Mouse (Mus musculus) MEL (cell line): Measurements from ENCODE around the gene Fcnb. TPM values are rescaled to one million over a fixed set of nuclear protein-coding genes. Genes with fewer than 3 reads are reported as not detected.

ENCODE experiments used
- DNase-seq: peaks from one replicate; pipeline ENCODE4 v3.0.0; 2011; ENCODE audit warnings: low read depth, low spot score
- H3K27ac ChIP-seq: 2 replicates; pipeline ENCODE4 v1.5.1; 2012; ENCODE audit warnings: low read depth, mild to moderate bottlenecking, control low read depth, low read length, moderate library complexity; ENCODE audit not compliant: control insufficient read depth
- H3K27me3 ChIP-seq, 2 experiments: fragments of 150-350 bp in 1 of 2; sonication (generic) in 1 of 2; 2 replicates each; pipeline ENCODE4 v1.6.1; 2012; ENCODE audit warnings: low read length in 2 of 2, mild to moderate bottlenecking in 2 of 2, improper control_type of control experiment in 1 of 2, moderate library complexity in 1 of 2; ENCODE audit not compliant: insufficient read depth in 2 of 2, control insufficient read depth in 1 of 2
- H3K36me3 ChIP-seq, 2 experiments: 2 replicates each; pipeline ENCODE4 v1.6.1; 2012 to 2014; ENCODE audit warnings: low read length in 2 of 2, improper control_type of control experiment in 1 of 2, inconsistent platforms in 1 of 2, mild to moderate bottlenecking in 1 of 2; ENCODE audit not compliant: insufficient read depth in 2 of 2, control insufficient read depth in 1 of 2
- H3K4me1 ChIP-seq, 2 experiments: fragments of 150-350 bp in 1 of 2; sonication (generic) in 1 of 2; 2 replicates each; pipeline ENCODE4 v1.6.1; 2012; ENCODE audit warnings: low read length in 2 of 2, improper control_type of control experiment in 1 of 2, mild to moderate bottlenecking in 1 of 2; ENCODE audit not compliant: insufficient read depth in 2 of 2, control insufficient read depth in 1 of 2
- H3K4me3 ChIP-seq, 2 experiments: fragments of 150-350 bp in 1 of 2; sonication (generic) in 1 of 2; 2 replicates each; pipeline ENCODE4 v1.5.1; 2012; ENCODE audit warnings: low read depth in 2 of 2, low read length in 2 of 2, mild to moderate bottlenecking in 2 of 2, moderate library complexity in 2 of 2, control low read depth in 1 of 2, improper control_type of control experiment in 1 of 2; ENCODE audit not compliant: control insufficient read depth in 1 of 2, insufficient read depth in 1 of 2
- H3K79me2 ChIP-seq: 2 replicates; pipeline ENCODE4 v1.6.1; 2012; ENCODE audit warnings: mild to moderate bottlenecking, low read length, moderate library complexity; ENCODE audit not compliant: control insufficient read depth, poor library complexity, insufficient read depth
- H3K9ac ChIP-seq: 2 replicates; pipeline ENCODE4 v1.6.1; 2012; ENCODE audit warnings: low read depth, mild to moderate bottlenecking, control low read depth, low read length, moderate library complexity; ENCODE audit not compliant: control insufficient read depth, poor library complexity, severe bottlenecking
- H3K9me3 ChIP-seq: fragments of 150-350 bp; sonication (generic); replicated peaks from 2 replicates; pipeline ENCODE4 v1.6.1; 2012; ENCODE audit warnings: mild to moderate bottlenecking, low read length, improper control_type of control experiment, moderate library complexity; ENCODE audit not compliant: insufficient read depth
- BHLHE40 ChIP-seq: IDR thresholded peaks from 2 replicates; pipeline ENCODE4 v1.6.1; 2012; ENCODE audit warnings: low read depth, mild to moderate bottlenecking, inconsistent platforms, low read length, improper control_type of control experiment, borderline replicate concordance
- CHD1 ChIP-seq: IDR thresholded peaks from 2 replicates; pipeline ENCODE4 v1.6.1; 2012; ENCODE audit warnings: low read depth, mild to moderate bottlenecking, inconsistent platforms, low read length, improper control_type of control experiment
- CHD2 ChIP-seq: IDR thresholded peaks from 2 replicates; pipeline ENCODE4 v1.6.1; 2011; ENCODE audit warnings: low read length, improper control_type of control experiment
- E2F4 ChIP-seq: IDR thresholded peaks from 2 replicates; pipeline ENCODE4 v1.6.1; 2011; ENCODE audit warnings: low read depth, low read length, improper control_type of control experiment, borderline replicate concordance
- ELF1 ChIP-seq: IDR thresholded peaks from 2 replicates; pipeline ENCODE4 v1.6.1; 2014; ENCODE audit warnings: low read depth, mild to moderate bottlenecking, inconsistent platforms, low read length, improper control_type of control experiment, moderate library complexity
- EP300 ChIP-seq, 2 experiments: IDR thresholded peaks; 2 replicates each; pipeline ENCODE4 v1.6.1; 2011; ENCODE audit warnings: improper control_type of control experiment in 2 of 2, low read length in 2 of 2, low read depth in 1 of 2, mild to moderate bottlenecking in 1 of 2
- ETS1 ChIP-seq: IDR thresholded peaks from 2 replicates; pipeline ENCODE4 v1.6.1; 2012; ENCODE audit warnings: low read depth, mild to moderate bottlenecking, inconsistent platforms, low read length, improper control_type of control experiment, moderate library complexity
- GABPA ChIP-seq: IDR thresholded peaks from 2 replicates; pipeline ENCODE4 v1.6.1; 2012; ENCODE audit warnings: low read depth, mild to moderate bottlenecking, inconsistent platforms, low read length, improper control_type of control experiment, moderate library complexity
- GATA1 ChIP-seq: IDR thresholded peaks from 2 replicates; pipeline ENCODE4 v1.6.1; 2011; ENCODE audit warnings: low read depth, low read length, improper control_type of control experiment
- HCFC1 ChIP-seq: IDR thresholded peaks from 2 replicates; pipeline ENCODE4 v1.6.1; 2012; ENCODE audit warnings: low read depth, mild to moderate bottlenecking, inconsistent platforms, low read length, improper control_type of control experiment, moderate library complexity
- JUND ChIP-seq: IDR thresholded peaks from 2 replicates; pipeline ENCODE4 v1.6.1; 2011; ENCODE audit warnings: low read depth, mild to moderate bottlenecking, improper control_type of control experiment, low read length
- KAT2A ChIP-seq: conservative IDR thresholded peaks from 2 replicates; pipeline ENCODE4 v1.6.1; 2012; ENCODE audit warnings: low read depth, low read length, improper control_type of control experiment, inconsistent platforms
- MAFK ChIP-seq: IDR thresholded peaks from 2 replicates; pipeline ENCODE4 v1.6.1; 2011; ENCODE audit warnings: low read depth, mild to moderate bottlenecking, low read length, improper control_type of control experiment, borderline replicate concordance
- MAX ChIP-seq: IDR thresholded peaks from 2 replicates; pipeline ENCODE4 v1.6.1; 2011; ENCODE audit warnings: low read length, improper control_type of control experiment
- MAZ ChIP-seq: IDR thresholded peaks from 2 replicates; pipeline ENCODE4 v1.6.1; 2012; ENCODE audit warnings: low read depth, mild to moderate bottlenecking, inconsistent platforms, low read length, improper control_type of control experiment
- MEF2A ChIP-seq: IDR thresholded peaks from 2 replicates; pipeline ENCODE4 v1.6.1; 2014; ENCODE audit warnings: low read depth, mild to moderate bottlenecking, inconsistent platforms, low read length, improper control_type of control experiment; ENCODE audit not compliant: poor library complexity, insufficient replicate concordance, severe bottlenecking; ENCODE audit errors: extremely low read depth
- MXI1 ChIP-seq: IDR thresholded peaks from 2 replicates; pipeline ENCODE4 v1.6.1; 2011; ENCODE audit warnings: mild to moderate bottlenecking, low read depth, low read length, improper control_type of control experiment
- MYB ChIP-seq: IDR thresholded peaks from 2 replicates; pipeline ENCODE4 v1.6.1; 2011; ENCODE audit warnings: mild to moderate bottlenecking, low read depth, low read length, improper control_type of control experiment
- MYC ChIP-seq: IDR thresholded peaks from 2 replicates; pipeline ENCODE4 v1.6.1; 2011; ENCODE audit warnings: low read depth, mild to moderate bottlenecking, low read length, improper control_type of control experiment, moderate library complexity
- NELFE ChIP-seq: IDR thresholded peaks from 2 replicates; pipeline ENCODE4 v1.6.1; 2011; ENCODE audit warnings: low read depth, low read length, improper control_type of control experiment
- NRF1 ChIP-seq: IDR thresholded peaks from 2 replicates; pipeline ENCODE4 v1.6.1; 2014; ENCODE audit warnings: low read depth, mild to moderate bottlenecking, inconsistent platforms, low read length, improper control_type of control experiment, moderate library complexity; ENCODE audit not compliant: poor library complexity, insufficient read depth, severe bottlenecking
- POLR2A ChIP-seq, 2 experiments: IDR thresholded peaks; 2 replicates each; pipeline ENCODE4 v1.6.1; 2011 to 2012; ENCODE audit warnings: low read length in 2 of 2, mild to moderate bottlenecking in 2 of 2, control low read depth in 1 of 2, improper control_type of control experiment in 1 of 2, low read depth in 1 of 2, moderate library complexity in 1 of 2; ENCODE audit not compliant: control insufficient read depth in 1 of 2, insufficient read depth in 1 of 2, poor library complexity in 1 of 2
- POLR2AphosphoS2 ChIP-seq: IDR thresholded peaks from 2 replicates; pipeline ENCODE4 v1.6.1; 2011; ENCODE audit warnings: low read length, improper control_type of control experiment
- POLR2AphosphoS5 ChIP-seq: IDR thresholded peaks from 2 replicates; pipeline ENCODE4 v1.6.1; 2012; ENCODE audit warnings: low read depth, borderline replicate concordance, mild to moderate bottlenecking, inconsistent platforms, low read length, moderate library complexity, mixed read lengths
- RCOR1 ChIP-seq: IDR thresholded peaks from 2 replicates; pipeline ENCODE4 v1.6.1; 2012; ENCODE audit warnings: low read depth, mild to moderate bottlenecking, inconsistent platforms, low read length, improper control_type of control experiment
- SIN3A ChIP-seq: IDR thresholded peaks from 2 replicates; pipeline ENCODE4 v1.6.1; 2012; ENCODE audit warnings: low read length, improper control_type of control experiment, inconsistent platforms
- SMC3 ChIP-seq: IDR thresholded peaks from 2 replicates; pipeline ENCODE4 v1.6.1; 2011; ENCODE audit warnings: low read depth, low read length, improper control_type of control experiment
- TAL1 ChIP-seq: IDR thresholded peaks from 2 replicates; pipeline ENCODE4 v1.6.1; 2012; ENCODE audit warnings: mild to moderate bottlenecking, inconsistent platforms, low read length, moderate library complexity, mixed read lengths
- TBP ChIP-seq: IDR thresholded peaks from 2 replicates; pipeline ENCODE4 v1.8.0; 2011; ENCODE audit warnings: low read depth, low read length, improper control_type of control experiment
- TCF12 ChIP-seq: IDR thresholded peaks from 2 replicates; pipeline ENCODE4 v1.6.1; 2014; ENCODE audit warnings: low read depth, mild to moderate bottlenecking, inconsistent platforms, low read length, improper control_type of control experiment, moderate library complexity
- UBTF ChIP-seq: IDR thresholded peaks from 2 replicates; pipeline ENCODE4 v1.6.1; 2012; ENCODE audit warnings: low read depth, mild to moderate bottlenecking, inconsistent platforms, low read length, improper control_type of control experiment, moderate library complexity, borderline replicate concordance; ENCODE audit not compliant: insufficient read depth
- USF1 ChIP-seq: IDR thresholded peaks from 2 replicates; pipeline ENCODE4 v1.6.1; 2014; ENCODE audit warnings: low read depth, mild to moderate bottlenecking, inconsistent platforms, low read length, improper control_type of control experiment, moderate library complexity
- USF2 ChIP-seq, 2 experiments: IDR thresholded peaks; 2 replicates each; pipeline ENCODE4 v1.6.1; 2011 to 2012; ENCODE audit warnings: improper control_type of control experiment in 2 of 2, low read length in 2 of 2, borderline replicate concordance in 1 of 2, inconsistent platforms in 1 of 2, low read depth in 1 of 2, mild to moderate bottlenecking in 1 of 2; ENCODE audit not compliant: insufficient read depth in 1 of 2
- ZKSCAN1 ChIP-seq: IDR thresholded peaks from 2 replicates; pipeline ENCODE4 v1.6.1; 2012; ENCODE audit warnings: low read depth, mild to moderate bottlenecking, inconsistent platforms, low read length, improper control_type of control experiment, moderate library complexity
- ZMIZ1 ChIP-seq: IDR thresholded peaks from 2 replicates; pipeline ENCODE4 v1.6.1; 2012; ENCODE audit warnings: low read depth, mild to moderate bottlenecking, inconsistent platforms, low read length, improper control_type of control experiment, moderate library complexity
- ZNF384 ChIP-seq: IDR thresholded peaks from 2 replicates; pipeline ENCODE4 v1.6.1; 2012; ENCODE audit warnings: low read depth, mild to moderate bottlenecking, inconsistent platforms, low read length, improper control_type of control experiment
- polyA plus RNA-seq, 2 experiments: library from polyadenylated mRNA; stranded (reverse) in 1 of 2; unstranded in 1 of 2; fragments of >175 nt in 1 of 2; fragments of >200 nt in 1 of 2; gene quantifications; 2 replicates each; pipeline versions ENCODE4 v1.2.1 to v1.2.4; 2012; ENCODE audit warnings: low replicate concordance in 2 of 2, low read depth in 1 of 2; ENCODE audit not compliant: insufficient read length in 2 of 2, insufficient read depth in 1 of 2, missing spikeins in 1 of 2
- total RNA-seq: library from RNA; depleted of rRNA; stranded (reverse); fragments of 300-350 nt; gene quantifications from 2 replicates; pipeline ENCODE4 v1.2.3, GENCODE M21; 2012

Gene Fcnb
- total and polyA plus RNA-seq, 3 experiments = not detected

DNA sequence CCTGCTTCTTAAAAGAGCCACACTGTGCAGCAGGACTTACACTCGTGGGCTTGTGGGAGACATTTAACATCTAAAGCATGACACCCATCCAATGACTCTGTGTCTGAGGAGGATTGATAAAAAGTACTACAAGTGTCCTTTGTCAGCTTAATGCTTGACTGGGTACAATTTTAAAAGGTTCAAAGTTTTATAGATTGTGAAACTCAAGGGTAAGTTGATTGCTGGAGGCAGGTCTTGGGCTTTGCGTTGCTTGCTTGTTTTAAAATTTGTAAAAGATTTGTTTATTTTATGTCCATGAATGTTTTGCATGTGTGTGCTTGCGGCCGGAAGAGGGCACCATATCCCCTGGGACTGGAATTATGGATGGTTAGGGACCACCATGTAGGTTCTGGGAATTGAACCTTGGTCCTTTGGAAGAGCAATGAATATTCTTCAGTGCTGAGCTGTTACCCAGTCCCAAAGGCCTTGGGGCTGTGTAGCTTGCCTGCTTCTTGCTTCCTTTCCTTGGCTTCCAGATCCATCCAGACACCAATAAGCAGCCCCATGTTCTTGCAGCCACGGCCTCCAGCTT is 19.5 kb downstream of the Fcnb start:
- H3K9ac ChIP-seq = peak overlapping the region; percentile 82
- H3K9me3 ChIP-seq = no peaks in the 10 kb centered on the region
- H3K4me1 ChIP-seq = peaks cover 45 to 76% of the 10 kb centered on the region in 2 experiments
- peaks cover 0 to 73% of the 10 kb centered on the region in 2 experiments; a peak in 2 of 4 replicates for H3K36me3 ChIP-seq
- peak overlapping the region; percentile 100 for H3K27ac ChIP-seq
- peaks cover 3% of the 10 kb centered on the region; the same call in 1 of the 2 replicates for H3K79me2 ChIP-seq
- peak; percentile 83 for DNase-seq
- no peaks in the 10 kb centered on the region for H3K27me3 ChIP-seq
- peak overlapping the region; percentile 11 to 28; a peak in 3 of 4 replicates for H3K4me3 ChIP-seq
- no peak for TF ChIP-seq TBP
- no peak for TF ChIP-seq MEF2A
- TF ChIP-seq SIN3A = no peak
- TF ChIP-seq GABPA = 0 out of 2 replicates have a peak, but pooled peaks have one; percentile 33
- TF ChIP-seq KAT2A = no peak
- peak; percentile 50; the same call in 1 of the 2 replicates for TF ChIP-seq TAL1
- no peak for TF ChIP-seq ETS1
- TF ChIP-seq SMC3 = peak; percentile 33; the same call in 1 of the 2 replicates
- no peak for TF ChIP-seq NRF1
- TF ChIP-seq MYB = no peak
- peak; percentile 58; the same call in 1 of the 2 replicates for TF ChIP-seq TCF12
- TF ChIP-seq CHD2 = no peak; the same call in 1 of the 2 replicates
- no peak for TF ChIP-seq ZKSCAN1
- TF ChIP-seq ZNF384 = no peak
- 0 out of 2 replicates have a peak, but pooled peaks have one; percentile 10 for TF ChIP-seq ELF1
- no peak for TF ChIP-seq E2F4
- no peak for TF ChIP-seq MAFK
- TF ChIP-seq JUND = no peak
- no peak for TF ChIP-seq MAX
- TF ChIP-seq HCFC1 = no peak
- peak; percentile 20 to 60; a peak in 2 of 4 replicates for TF ChIP-seq EP300 (IDR thresholded peaks at IDR 0.05; ENCODE audit: low read depth in 1 of 2, low read length in 2 of 2)
- no peak for TF ChIP-seq USF2 (IDR thresholded peaks at IDR 0.05; ENCODE audit: borderline replicate concordance in 1 of 2, insufficient read depth in 1 of 2, low read depth in 1 of 2, low read length in 2 of 2)
- TF ChIP-seq POLR2A (IDR thresholded peaks at IDR 0.05; ENCODE audit: control insufficient read depth in 1 of 2, insufficient read depth in 1 of 2, low read depth in 1 of 2, low read length in 2 of 2, poor library complexity in 1 of 2) = 0 out of 4 replicates have a peak, but pooled peaks of 1 of the 2 experiments have one; percentile 14
- peak; percentile 71 for TF ChIP-seq MXI1
- TF ChIP-seq NELFE = peak; percentile 54; the same call in 1 of the 2 replicates
- no peak for TF ChIP-seq USF1
- TF ChIP-seq MYC = no peak; the same call in 1 of the 2 replicates
- peak; percentile 57; the same call in 1 of the 2 replicates for TF ChIP-seq ZMIZ1
- TF ChIP-seq GATA1 = no peak
- TF ChIP-seq POLR2AphosphoS5 = no peak
- TF ChIP-seq MAZ = no peak
- TF ChIP-seq POLR2AphosphoS2 = no peak; the same call in 1 of the 2 replicates
- no peak for TF ChIP-seq BHLHE40
- no peak for TF ChIP-seq UBTF
- 0 out of 2 replicates have a peak, but pooled peaks have one; percentile 8 for TF ChIP-seq RCOR1
- peak; percentile 88 for TF ChIP-seq CHD1
